ENCODE assay signal across 16 mouse cellular contexts in the genomic region with DNA sequence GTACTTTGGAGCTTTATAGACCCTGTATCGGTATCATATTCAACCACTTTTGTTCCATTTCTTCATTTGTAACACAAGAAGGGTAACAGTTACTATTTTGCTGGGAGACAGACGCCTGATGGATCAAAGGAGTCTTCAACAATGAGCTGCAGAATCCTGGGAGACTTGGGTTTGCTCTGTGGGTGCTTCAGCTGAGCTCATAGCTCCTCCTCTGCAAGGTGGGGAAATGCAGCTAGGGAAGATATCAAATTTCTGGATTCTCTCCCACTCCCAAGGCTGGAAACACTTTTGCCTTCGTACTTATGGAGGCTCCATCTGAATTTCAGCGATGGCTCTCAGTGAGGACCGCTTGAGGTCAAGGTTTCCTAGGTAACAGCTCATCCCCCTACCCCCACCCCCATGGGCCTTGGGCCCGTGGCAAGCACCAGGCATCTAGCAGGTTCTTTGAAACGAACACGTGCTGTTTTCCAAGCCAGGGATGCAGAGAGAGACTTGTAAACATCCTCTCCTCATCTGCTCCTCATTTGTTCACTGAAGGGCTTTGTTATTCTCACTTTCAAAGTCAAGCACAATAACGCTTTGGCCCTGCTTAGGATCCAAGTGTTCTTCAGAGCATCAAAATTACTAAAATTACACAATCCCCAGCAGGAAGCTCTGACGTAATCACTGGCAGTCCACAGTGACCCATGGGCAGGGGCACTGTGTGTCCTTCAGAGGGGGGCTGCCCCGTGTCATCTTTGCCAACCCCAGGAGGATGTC. TPM values are rescaled to one million over a fixed set of nuclear protein-coding genes. Genes with fewer than 3 reads are reported as not detected.
A peak's percentile ranks its signal among the peaks of the same experiment; 100 is the strongest.
DNase-seq lines count a peak whose midpoint lies in the region; ATAC-seq and TF ChIP-seq lines count a peak whose summit lies in the region.
"Had no signal": no experiment of that assay in that cellular context is flagged by ENCODE, and none has a peak within 500 bp of the region (broad histone marks: within the 10 kb centered on the region; RNA-seq: fewer than 3 reads in every experiment).

No protein-coding gene starts in this region.

- no peak for TF ChIP-seq EP300 in stomach, postnatal 0 days (optimal IDR thresholded peaks at IDR 0.05)

- H3K27me3 ChIP-seq in stomach, embryonic 14.5 days (ENCODE audit: control insufficient read depth, insufficient read depth, low read length), result no peaks in the 10 kb centered on the region
- H3K27me3 ChIP-seq in stomach, postnatal 0 days (ENCODE audit: control insufficient read depth, insufficient read depth, low read length), result no peaks in the 10 kb centered on the region
- H3K27me3 ChIP-seq: neural tube, embryonic 12.5 days had no signal

- DNase-seq in frontal cortex, postnatal 14 days (ENCODE audit: low spot score in 2 of 2), result no peak
- no peak for DNase-seq in layer of hippocampus, adult 2 months (ENCODE audit: low spot score in 2 of 2)
- DNase-seq in layer of hippocampus, postnatal 36 days, result no peak
- no peak for DNase-seq in stomach, postnatal 0 days (ENCODE audit: low spot score)
- no peak for DNase-seq in spleen, postnatal 4 days (ENCODE audit: low spot score in 2 of 2)
- DNase-seq in left cerebral cortex, adult 18-20 months (ENCODE audit: low spot score in 2 of 2), result no peak
- DNase-seq: adrenal gland, postnatal 25 days; heart, postnatal 14 days; kidney, postnatal 4 days; liver, postnatal 0 days; spleen, adult 18-20 months; thymus, adult 2 months had no signal

- peak; percentile 52; the same call in 1 of the 2 replicates for ATAC-seq in frontal cortex, adult (ENCODE audit: low TSS enrichment)
- 0 out of 2 replicates have a peak, but pooled peaks have one; percentile 25 for ATAC-seq in stomach, embryonic 14.5 days (ENCODE audit: insufficient number of reproducible peaks, insufficient read depth, low FRiP score, low read depth)
- no peak for ATAC-seq in stomach, postnatal 0 days (ENCODE audit: low FRiP score, low TSS enrichment)
- ATAC-seq: liver, postnatal 0 days had no signal

- H3K4me1 ChIP-seq in stomach, embryonic 14.5 days (ENCODE audit: control insufficient read depth, insufficient read depth, low read length), result peaks cover 2% of the 10 kb centered on the region; the same call in 1 of the 2 replicates
- H3K4me1 ChIP-seq in stomach, postnatal 0 days (replicated peaks; ENCODE audit: control insufficient read depth, insufficient read depth), result no peaks in the 10 kb centered on the region
- H3K4me1 ChIP-seq: neural tube, embryonic 12.5 days had no signal

- TF ChIP-seq CTCF in layer of hippocampus, adult 2 months (conservative IDR thresholded peaks at IDR 0.05), result no peak
- no peak for TF ChIP-seq CTCF in stomach, postnatal 0 days (IDR thresholded peaks at IDR 0.05; ENCODE audit: low read depth)

- H3K36me3 ChIP-seq in stomach, embryonic 14.5 days (ENCODE audit: control insufficient read depth, insufficient read depth, low read length), result no peaks in the 10 kb centered on the region
- H3K36me3 ChIP-seq in stomach, postnatal 0 days (ENCODE audit: control insufficient read depth, insufficient read depth, low read length), result no peaks in the 10 kb centered on the region
- H3K36me3 ChIP-seq: forebrain, embryonic 10.5 days; neural tube, embryonic 12.5 days had no signal

- H3K27ac ChIP-seq in layer of hippocampus, adult 2 months, result 0 out of 2 replicates have a peak overlapping the region, but pooled peaks have one; percentile 14
- no peak overlapping the region for H3K27ac ChIP-seq in stomach, embryonic 14.5 days (ENCODE audit: low read length)
- H3K27ac ChIP-seq in stomach, postnatal 0 days (replicated peaks), result no peak overlapping the region
- H3K27ac ChIP-seq: forebrain, embryonic 10.5 days; neural tube, embryonic 12.5 days had no signal

- no peak overlapping the region for H3K4me2 ChIP-seq in stomach, embryonic 14.5 days (replicated peaks; ENCODE audit: low read depth, low read length)
- H3K4me2 ChIP-seq in stomach, postnatal 0 days (replicated peaks; ENCODE audit: low read depth), result no peak overlapping the region
- H3K4me2 ChIP-seq: neural tube, embryonic 12.5 days had no signal

- WGBS in stomach, embryonic 14.5 days, result 35% methylated on average over 11 of the region's 11 CpGs
- 38% methylated on average over 11 of the region's 11 CpGs for WGBS in stomach, postnatal 0 days

- H3K9ac ChIP-seq in stomach, embryonic 14.5 days (replicated peaks; ENCODE audit: low read depth, low read length), result no peak overlapping the region
- H3K9ac ChIP-seq in stomach, postnatal 0 days (ENCODE audit: low read length), result no peak overlapping the region
- H3K9ac ChIP-seq: liver, postnatal 0 days; neural tube, embryonic 12.5 days had no signal

- H3K9me3 ChIP-seq in stomach, embryonic 14.5 days (ENCODE audit: control insufficient read depth, low read depth, low read length), result no peaks in the 10 kb centered on the region; the same call in 1 of the 2 replicates
- H3K9me3 ChIP-seq in stomach, postnatal 0 days (ENCODE audit: control insufficient read depth, low read length), result no peaks in the 10 kb centered on the region
- H3K9me3 ChIP-seq: neural tube, embryonic 12.5 days had no signal

- H3K4me3 ChIP-seq in layer of hippocampus, adult 2 months, result no peak overlapping the region
- H3K4me3 ChIP-seq in stomach, embryonic 14.5 days (ENCODE audit: low read depth, low read length), result no peak overlapping the region
- H3K4me3 ChIP-seq in stomach, postnatal 0 days (ENCODE audit: low read depth, low read length), result no peak overlapping the region
- H3K4me3 ChIP-seq: forebrain, embryonic 10.5 days; neural tube, embryonic 12.5 days had no signal

RNA-seq across cellular contexts. Expression of a gene that starts 27.7 kb away (rescaled TPM):
- total RNA-seq in layer of hippocampus, adult 2 months (2021), result under 1 TPM; 0.33 to 0.39 TPM
- total RNA-seq in layer of hippocampus, postnatal 36 days (2021), result under 1 TPM; 0.32 to 0.35 TPM
- 2.1 and 2.3 TPM in 2 replicates for polyA plus RNA-seq in stomach, embryonic 14.5 days (2014; fragmentation: Nextera tagmentation; extraction: Ambion mirVana)
- polyA plus RNA-seq in stomach, postnatal 0 days (2015; fragmentation: Nextera tagmentation; extraction: Ambion mirVana), result 3.1 and 3.7 TPM in 2 replicates
- total RNA-seq in left cerebral cortex, adult 18-20 months (2021), result 1 to 10 TPM; 2.8 TPM
